Mouse (Mus musculus) small intestine, adult 2 months (tissue): ENCODE measurements around the gene Sde2.

Experiments used
- CTCF ChIP-seq: fragments of 200-500 bp; IDR thresholded peaks from 2 replicates; pipeline ENCODE4 v1.5.1; 2012; ENCODE audit warnings: low read depth, mild to moderate bottlenecking, control low read depth, inconsistent platforms, low read length, moderate library complexity, mixed read lengths; ENCODE audit not compliant: insufficient replicate concordance, insufficient read length; ENCODE audit errors: extremely low read depth
- POLR2A ChIP-seq: fragments of 200-500 bp; IDR thresholded peaks from 2 replicates; pipeline ENCODE4 v1.6.1; 2012; ENCODE audit warnings: low read depth, mild to moderate bottlenecking, control low read depth, inconsistent platforms, low read length, moderate library complexity

DNA sequence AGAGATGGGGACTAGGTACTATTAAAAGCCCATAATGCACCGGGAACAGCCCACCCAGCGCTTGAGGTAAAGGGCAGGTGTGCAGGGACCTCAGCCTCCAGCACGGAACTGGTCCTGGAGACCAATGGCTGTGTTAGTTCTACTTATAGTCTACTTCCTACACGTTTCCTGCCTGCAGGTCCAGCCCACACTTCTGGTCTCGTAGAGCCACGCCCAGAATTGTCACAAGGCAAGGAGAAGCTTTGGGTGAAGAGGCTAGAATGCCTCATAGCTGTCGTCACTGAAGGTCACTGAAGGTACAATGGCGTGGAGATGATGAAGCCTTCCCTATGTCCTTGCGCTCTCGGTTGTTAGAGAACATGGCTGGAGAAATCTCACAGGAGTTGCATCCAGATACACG, 21.2 kb upstream of the Sde2 start:
- TF ChIP-seq CTCF: no peak
- no peak; the same call in 1 of the 2 replicates for TF ChIP-seq POLR2A
